Mouse (Mus musculus) C2C12 (cell line): Measurements from ENCODE around the gene Psmd11.

Experiments
- CEBPB ChIP-seq: IDR thresholded peaks from one replicate; pipeline ENCODE4 v1.6.1; 2011; ENCODE audit warnings: low read depth, mild to moderate bottlenecking, control low read depth, moderate library complexity
- CTCF ChIP-seq: IDR thresholded peaks from one replicate; pipeline ENCODE4 v1.5.1; 2011; ENCODE audit not compliant: control insufficient read depth, insufficient read depth, insufficient read length
- MAX ChIP-seq: IDR thresholded peaks from one replicate; pipeline ENCODE4 v1.6.1; 2011; ENCODE audit warnings: mild to moderate bottlenecking, control low read depth
- MYOG ChIP-seq: IDR thresholded peaks from one replicate; pipeline ENCODE4 v1.6.1; 2011; ENCODE audit not compliant: control insufficient read depth, insufficient read length; ENCODE audit errors: extremely low read depth
- USF1 ChIP-seq: IDR thresholded peaks from one replicate; pipeline ENCODE4 v1.6.1; 2011; ENCODE audit warnings: low read depth, mild to moderate bottlenecking, control low read depth, moderate library complexity

DNA sequence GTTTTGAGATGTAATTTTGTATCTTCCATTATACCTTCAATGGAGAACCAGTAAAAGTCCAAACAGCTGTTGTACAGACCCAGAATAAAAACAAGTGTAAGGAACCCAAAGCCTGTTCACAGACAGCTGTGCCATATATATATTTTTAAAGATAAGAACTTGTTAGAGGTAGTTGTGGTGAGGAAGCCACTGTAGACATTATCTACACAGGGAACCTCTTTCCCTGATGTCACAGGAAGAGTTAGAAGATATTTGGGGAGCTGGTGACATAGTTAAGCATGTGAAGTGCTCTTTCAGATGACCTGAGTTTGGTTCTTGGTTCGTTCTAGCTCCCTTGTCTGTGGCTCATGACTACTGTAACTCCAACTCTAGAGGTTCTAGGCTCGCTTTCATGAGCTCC is 3.7 kb upstream of the Psmd11 start:
- TF ChIP-seq USF1 (no peak), CTCF (no peak), CEBPB (no peak), MAX (no peak), MYOG (no peak)
